Mouse (Mus musculus) layer of hippocampus, adult 8-10 months (tissue): ENCODE results near the gene Gm973. TPM values are rescaled to one million over a fixed set of nuclear protein-coding genes. Genes with fewer than 3 reads are reported as not detected.

Experiments used
- DNase-seq, 2 experiments: peaks; one replicate each; pipeline ENCODE4 v3.0.0; 2022; ENCODE audit warnings: low spot score in 2 of 2
- total RNA-seq, 4 experiments: library from RNA; stranded (reverse); gene quantifications; 2 replicates each; pipeline ENCODE4 v1.2.4; 2022

Gm973 gene
- total RNA-seq, 4 experiments from 2014 or later: 15.3 to 29.4 (median 21.6) TPM

GRCm38 (mm10) chr1:59491517-59491916 lies 24.5 kb upstream of the Gm973 start:
- no peak for DNase-seq

- DNase-seq: no peak
These were observed 23.6 kb upstream of the Gm973 start for GRCm38 (mm10) chr1:59492432-59492831.

GRCm38 (mm10) chr1:59495970-59496369 lies 20.1 kb upstream of the Gm973 start:
- no peak for DNase-seq

- no peak for DNase-seq
These were observed 18.1 kb upstream of the Gm973 start for GRCm38 (mm10) chr1:59497741-59498613.

GRCm38 (mm10) chr1:59499327-59499726 lies 16.7 kb upstream of the Gm973 start:
- DNase-seq: no peak

- no peak for DNase-seq
These were observed 13.7 kb upstream of the Gm973 start for GRCm38 (mm10) chr1:59502355-59502754.

- no peak for DNase-seq
These were observed 12.3 kb upstream of the Gm973 start for GRCm38 (mm10) chr1:59503659-59504301.

- no peak for DNase-seq
These were observed 11.8 kb upstream of the Gm973 start for GRCm38 (mm10) chr1:59504302-59504700.

- no peak for DNase-seq
These were observed 7.5 kb upstream of the Gm973 start for GRCm38 (mm10) chr1:59508463-59509139.

GRCm38 (mm10) chr1:59511566-59512270 lies 4.3 kb upstream of the Gm973 start:
- DNase-seq: no peak

GRCm38 (mm10) chr1:59520226-59520837 lies 4.3 kb downstream of the Gm973 start:
- DNase-seq: no peak

GRCm38 (mm10) chr1:59522456-59522855 lies 6.4 kb downstream of the Gm973 start:
- DNase-seq: no peak

- DNase-seq: no peak
These were observed 7.4 kb downstream of the Gm973 start for GRCm38 (mm10) chr1:59523378-59523958.

GRCm38 (mm10) chr1:59524071-59524470 lies 8.0 kb downstream of the Gm973 start:
- DNase-seq: peak in 1 of 2 experiments; percentile 13

- no peak for DNase-seq
These were observed 8.7 kb downstream of the Gm973 start for GRCm38 (mm10) chr1:59524759-59525158.

GRCm38 (mm10) chr1:59527219-59527618 lies 11.2 kb downstream of the Gm973 start:
- DNase-seq: no peak

- DNase-seq: peak; percentile 38 to 72
These were observed 19.1 kb downstream of the Gm973 start for GRCm38 (mm10) chr1:59534976-59535810.

GRCm38 (mm10) chr1:59538381-59538780 lies 22.3 kb downstream of the Gm973 start:
- DNase-seq: no peak

- no peak for DNase-seq
These were observed 24.6 kb downstream of the Gm973 start for GRCm38 (mm10) chr1:59540537-59541148.
